Mouse (Mus musculus) olfactory bulb, adult 2 months (tissue): ENCODE measurements around the gene Serpina3n.

Experiments used
- CTCF ChIP-seq: fragments of 200-500 bp; IDR thresholded peaks from 2 replicates; pipeline ENCODE4 v1.5.1; 2012; ENCODE audit warnings: low read depth, mild to moderate bottlenecking, low read length, moderate library complexity; ENCODE audit not compliant: insufficient read depth
- POLR2A ChIP-seq: fragments of 200-500 bp; IDR thresholded peaks from 2 replicates; pipeline ENCODE4 v1.6.1; 2012; ENCODE audit warnings: mild to moderate bottlenecking, low read depth, low read length, moderate library complexity; ENCODE audit not compliant: insufficient read depth

DNA sequence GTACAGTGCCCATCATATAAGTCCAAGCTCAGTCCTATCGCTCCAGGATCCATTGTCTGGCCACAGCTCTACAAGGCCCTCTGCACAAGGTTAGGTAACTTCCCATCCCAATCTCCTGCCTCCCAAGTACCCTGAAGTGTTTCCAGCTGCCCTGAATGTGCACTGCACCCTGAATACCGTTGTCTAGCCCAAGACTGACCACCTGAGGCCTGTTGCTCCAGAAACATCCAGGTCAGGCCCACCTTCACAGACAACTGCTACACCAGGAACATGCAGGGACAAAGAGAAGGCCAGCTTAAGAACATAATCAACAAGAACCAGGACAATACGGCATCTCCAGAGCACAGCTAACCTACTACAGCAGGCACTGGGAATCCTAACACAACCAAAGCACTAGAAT is 36.5 kb upstream of the Serpina3n start:
- TF ChIP-seq CTCF (no peak), POLR2A (no peak)
